Mouse (Mus musculus) kidney, adult 2 months (tissue): ENCODE data around the gene Sgk1. TPM values are rescaled to one million over a fixed set of nuclear protein-coding genes. Genes with fewer than 3 reads are reported as not detected.

Experiments used
- DNase-seq: peaks from one replicate; pipeline ENCODE4 v3.0.0; 2021
- H3K27ac ChIP-seq: fragments of 200-500 bp; 2 replicates; pipeline ENCODE4 v1.5.1; 2012; ENCODE audit warnings: low read depth, low read length, control low read depth, inconsistent platforms; ENCODE audit not compliant: insufficient read depth
- H3K27me3 ChIP-seq: fragments of 200-500 bp; replicated peaks from 2 replicates; pipeline ENCODE4 v1.6.1; 2012; ENCODE audit warnings: mild to moderate bottlenecking, moderate library complexity, low read length, inconsistent platforms; ENCODE audit not compliant: control insufficient read depth, insufficient read depth
- H3K36me3 ChIP-seq: fragments of 200-500 bp; 2 replicates; pipeline ENCODE4 v1.6.1; 2012; ENCODE audit warnings: mild to moderate bottlenecking, moderate library complexity, low read length, inconsistent platforms; ENCODE audit not compliant: control insufficient read depth, insufficient read depth
- H3K4me1 ChIP-seq: fragments of 200-500 bp; 2 replicates; pipeline ENCODE4 v1.6.1; 2011; ENCODE audit warnings: low read length; ENCODE audit not compliant: control insufficient read depth, insufficient read depth
- H3K4me3 ChIP-seq: fragments of 200-500 bp; 2 replicates; pipeline ENCODE4 v1.5.1; 2011; ENCODE audit warnings: mild to moderate bottlenecking, low read depth, low read length, control low read depth; ENCODE audit not compliant: insufficient read depth
- CTCF ChIP-seq: fragments of 200-500 bp; conservative IDR thresholded peaks from 2 replicates; pipeline ENCODE4 v1.5.1; 2011; ENCODE audit warnings: low read depth, mild to moderate bottlenecking, control low read depth, low read length, moderate library complexity, mixed read lengths; ENCODE audit not compliant: insufficient read depth, insufficient read length
- POLR2A ChIP-seq: fragments of 200-500 bp; IDR thresholded peaks from one replicate; pipeline ENCODE4 v1.6.1; 2011; ENCODE audit warnings: low read depth, low read length, control low read depth
- WGBS: fragments of 180-500 bp; shearing (Covaris S2); methylation state at CpG from one replicate; pipeline ENCODE4 v1.1.7; 2018; 5-methylcytosine and 5-hydroxymethylcytosine counted together
- polyA plus RNA-seq: library from polyadenylated mRNA; depleted of rRNA; stranded (reverse); fragments of >200 nt; gene quantifications from 2 replicates; pipeline ENCODE4 v1.2.3, GENCODE M21; 2012

The Sgk1 gene
- polyA plus RNA-seq, 1 experiment = 76.5 TPM

GRCm38 (mm10) chr10:22004763-22005162, 122.8 kb downstream of the Sgk1 start:
- TF ChIP-seq POLR2A (no peak), CTCF (no peak)

DNA sequence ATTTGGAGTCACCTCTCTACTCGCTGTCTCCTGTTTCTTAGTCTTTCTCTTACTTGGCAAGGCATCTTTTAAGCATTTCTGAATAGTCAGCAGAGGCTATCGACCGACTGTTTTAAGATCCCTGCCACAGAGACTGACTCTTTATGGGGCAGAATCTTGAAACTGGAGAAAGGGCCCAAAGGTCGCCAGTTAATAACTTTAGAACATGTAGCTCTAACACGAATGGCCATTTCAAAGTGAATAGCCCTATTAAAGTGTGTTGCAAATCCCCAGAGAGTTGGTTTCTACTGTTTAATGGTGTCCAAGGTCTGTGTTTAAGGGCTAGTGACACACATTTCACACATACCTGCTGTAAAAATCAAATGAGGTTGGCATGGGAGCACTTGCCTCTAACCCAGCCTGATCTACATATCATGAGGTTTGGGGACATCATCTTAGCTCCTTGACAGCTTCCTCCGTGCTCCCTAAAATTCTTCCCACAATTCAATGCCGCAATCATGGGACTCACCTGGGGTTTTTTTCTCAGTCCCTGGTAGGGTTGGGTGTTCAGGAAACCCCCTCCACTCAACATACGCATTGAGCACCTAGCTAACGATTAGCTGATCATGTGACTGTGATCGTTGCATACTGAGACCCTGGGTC, 125.3 kb downstream of the Sgk1 start:
- H3K27me3 ChIP-seq = no peaks in the 10 kb centered on the region
- H3K4me3 ChIP-seq = no peak overlapping the region
- peak; percentile 24 for DNase-seq
- H3K27ac ChIP-seq = no peak overlapping the region
- TF ChIP-seq CTCF = no peak
- TF ChIP-seq POLR2A = no peak
- H3K36me3 ChIP-seq = no peaks in the 10 kb centered on the region
- 56% methylated on average over 10 of the region's 10 CpGs for WGBS
- peaks cover 3% of the 10 kb centered on the region; the same call in 1 of the 2 replicates for H3K4me1 ChIP-seq

More at GRCm38 (mm10) chr10:22004763-22005162, 122.8 kb downstream of the Sgk1 start:
- peaks cover 3% of the 10 kb centered on the region; the same call in 1 of the 2 replicates for H3K36me3 ChIP-seq
- H3K4me3 ChIP-seq = no peak overlapping the region
- peaks cover 3% of the 10 kb centered on the region; the same call in 1 of the 2 replicates for H3K4me1 ChIP-seq
- no peaks in the 10 kb centered on the region for H3K27me3 ChIP-seq
- DNase-seq = no peak
- no peak overlapping the region for H3K27ac ChIP-seq
- 72% methylated on average over 5 of the region's 5 CpGs for WGBS

GRCm38 (mm10) chr10:22007802-22008172, 125.8 kb downstream of the Sgk1 start:
- DNase-seq = peak; percentile 78

GRCm38 (mm10) chr10:22010088-22010818, 128.3 kb downstream of the Sgk1 start:
- no peak for TF ChIP-seq POLR2A
- TF ChIP-seq CTCF = peak; percentile 91
- peak; percentile 85 for DNase-seq

More at GRCm38 (mm10) chr10:22007802-22008172, 125.8 kb downstream of the Sgk1 start:
- H3K36me3 ChIP-seq = no peaks in the 10 kb centered on the region
- no peak overlapping the region for H3K27ac ChIP-seq
- TF ChIP-seq POLR2A (no peak), CTCF (0 out of 2 replicates have a peak, but pooled peaks have one; percentile 11)
- no peaks in the 10 kb centered on the region for H3K27me3 ChIP-seq
- 30% methylated on average over 4 of the region's 4 CpGs for WGBS
- H3K4me1 ChIP-seq = peaks cover 3% of the 10 kb centered on the region; the same call in 1 of the 2 replicates
- H3K4me3 ChIP-seq = no peak overlapping the region

DNA sequence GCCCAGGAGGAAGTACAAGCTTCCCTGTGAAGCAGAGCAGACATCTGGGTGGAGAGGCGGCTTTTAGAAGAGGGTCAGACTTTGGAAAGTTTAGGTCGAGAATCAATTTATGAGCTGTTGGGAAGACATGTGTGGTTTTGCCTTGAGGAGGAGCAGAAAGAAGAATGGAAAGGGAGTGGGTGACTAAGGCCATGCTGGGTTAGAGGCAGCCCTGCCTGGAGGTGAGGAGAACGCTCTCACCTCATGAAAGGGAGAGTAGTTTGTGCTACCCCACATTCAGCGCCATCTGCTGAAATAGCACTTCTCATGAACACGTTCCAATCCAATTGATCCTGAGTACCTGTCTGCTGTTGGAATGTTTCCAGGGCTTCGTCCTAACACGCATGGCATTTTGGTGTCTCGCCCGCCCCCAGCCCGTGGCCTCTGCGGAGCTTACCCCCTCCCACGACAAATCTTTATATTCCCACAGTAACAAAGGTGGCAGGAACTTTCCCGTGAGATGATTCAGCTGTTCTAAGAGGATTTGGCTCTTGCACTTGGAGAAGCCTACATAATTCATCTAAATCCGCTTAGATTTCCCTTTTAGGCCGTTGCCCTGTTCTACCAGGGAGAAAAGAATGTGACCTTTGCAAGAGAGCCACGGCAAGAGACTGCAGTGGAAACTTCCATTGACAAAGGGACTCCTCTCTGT, 135.6 kb downstream of the Sgk1 start:
- peak; percentile 31 for DNase-seq
- Histone ChIP-seq H3K36me3 (no peaks in the 10 kb centered on the region), H3K27me3 (no peaks in the 10 kb centered on the region), H3K27ac (peak overlapping the region; percentile 12; the same call in 1 of the 2 replicates), H3K4me1 (peaks cover 4% of the 10 kb centered on the region; the same call in 1 of the 2 replicates), H3K4me3 (no peak overlapping the region)
- WGBS = 41% methylated on average over 16 of the region's 16 CpGs
- TF ChIP-seq CTCF = no peak
- no peak for TF ChIP-seq POLR2A

More at GRCm38 (mm10) chr10:22010088-22010818, 128.3 kb downstream of the Sgk1 start:
- no peaks in the 10 kb centered on the region for H3K36me3 ChIP-seq
- H3K4me1 ChIP-seq = peaks cover 3% of the 10 kb centered on the region; the same call in 1 of the 2 replicates
- H3K4me3 ChIP-seq = no peak overlapping the region
- H3K27me3 ChIP-seq = no peaks in the 10 kb centered on the region
- no peak overlapping the region for H3K27ac ChIP-seq
- 33% methylated on average over 19 of the region's 19 CpGs for WGBS

- Histone ChIP-seq H3K4me3 (no peak overlapping the region), H3K4me1 (peaks cover 4% of the 10 kb centered on the region; the same call in 1 of the 2 replicates), H3K27me3 (no peaks in the 10 kb centered on the region), H3K36me3 (no peaks in the 10 kb centered on the region), H3K27ac (no peak overlapping the region)
- DNase-seq = no peak
- 98% methylated on average over 4 of the region's 4 CpGs for WGBS
- no peak for TF ChIP-seq POLR2A
- TF ChIP-seq CTCF = 0 out of 2 replicates have a peak, but pooled peaks have one; percentile 17
These were observed 136.6 kb downstream of the Sgk1 start for GRCm38 (mm10) chr10:22018618-22019017.

GRCm38 (mm10) chr10:22034303-22034702, 152.3 kb downstream of the Sgk1 start:
- H3K4me3 ChIP-seq = no peak overlapping the region
- H3K27ac ChIP-seq = no peak overlapping the region
- peak; percentile 37 for DNase-seq
- TF ChIP-seq POLR2A (no peak), CTCF (no peak)
- H3K36me3 ChIP-seq = no peaks in the 10 kb centered on the region
- 12% methylated on average over 9 of the region's 9 CpGs for WGBS
- H3K4me1 ChIP-seq = no peaks in the 10 kb centered on the region
- H3K27me3 ChIP-seq = no peaks in the 10 kb centered on the region
